Mouse (Mus musculus) bone marrow macrophage, adult 2 months (primary cell): ENCODE data around the gene St13.

Experiments used
- CTCF ChIP-seq: IDR thresholded peaks from 2 replicates; pipeline ENCODE4 v1.5.1; 2012; ENCODE audit warnings: low read depth, mild to moderate bottlenecking, low read length, moderate library complexity
- POLR2A ChIP-seq: IDR thresholded peaks from 2 replicates; pipeline ENCODE4 v1.6.1; 2012; ENCODE audit warnings: mild to moderate bottlenecking, low read depth, low read length, borderline replicate concordance

GRCm38 (mm10) chr15:81425311-81425710, 25.4 kb upstream of the St13 start:
- TF ChIP-seq CTCF (no peak), POLR2A (no peak)
